Mouse (Mus musculus): ENCODE results near the gene Ints1. TPM values are rescaled to one million over a fixed set of nuclear protein-coding genes. Genes with fewer than 3 reads are reported as not detected.

Gene Ints1
- total and polyA plus RNA-seq, 3 experiments, result 35.1 to 40.9 (median 40.2) TPM

DNA sequence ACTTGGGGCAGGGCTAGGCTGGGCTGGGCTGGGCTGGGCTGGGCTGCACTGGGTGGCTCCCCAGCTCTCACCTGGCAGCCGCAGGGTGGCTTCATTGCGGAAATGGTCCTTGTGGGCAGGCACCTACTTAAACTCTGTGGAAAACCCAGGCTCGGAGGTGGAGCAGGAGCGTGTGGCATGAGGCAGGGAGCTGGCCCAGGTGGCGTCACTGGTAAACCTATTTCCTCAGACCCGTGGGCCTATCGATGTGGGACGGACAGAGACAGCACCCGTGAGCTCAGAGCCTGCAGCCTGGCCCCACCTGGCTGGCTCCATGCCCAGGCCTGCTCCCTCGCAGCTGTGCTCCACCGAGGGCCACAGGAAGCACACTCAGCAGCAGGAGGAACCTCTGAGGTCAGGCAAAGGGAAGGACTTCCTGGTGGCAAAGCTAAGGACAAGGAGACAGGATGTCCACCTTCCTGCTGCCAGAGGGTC is 42.8 kb downstream of the Ints1 start:
- intact Hi-C loops (cut with DNase I), result no loop called here
- H3K79me2 ChIP-seq (replicated peaks; ENCODE audit: control insufficient read depth, insufficient read depth, low read length), result no peaks in the 10 kb centered on the region; the same call in 1 of the 2 replicates
- no peaks in the 10 kb centered on the region for H3K27me3 ChIP-seq (ENCODE audit: control insufficient read depth, insufficient read depth, low read length)
- H3K9ac ChIP-seq (ENCODE audit: low read depth, low read length), result peak overlapping the region; percentile 34
- no peak overlapping the region; the same call in 1 of the 2 replicates for H3K4me3 ChIP-seq
- 40% methylated on average over 11 of the region's 11 CpGs for WGBS
- H3K27ac ChIP-seq, result peak overlapping the region; percentile 72
- TF ChIP-seq POLR2A (IDR thresholded peaks at IDR 0.05; ENCODE audit: insufficient read depth, low read depth, low read length), result no peak
- no peak for TF ChIP-seq CTCF (IDR thresholded peaks at IDR 0.05)
- peak; percentile 81; the same call in 1 of the 2 replicates for TF ChIP-seq EP300 (IDR thresholded peaks at IDR 0.05; ENCODE audit: insufficient read depth, low read depth, low read length)
- H3K36me3 ChIP-seq (ENCODE audit: control insufficient read depth, insufficient read depth, low read length), result no peaks in the 10 kb centered on the region
- DNase-seq, result peak; percentile 74 to 76
- peaks cover 10% of the 10 kb centered on the region for H3K4me1 ChIP-seq (ENCODE audit: control insufficient read depth, insufficient read depth, low read length)

DNA sequence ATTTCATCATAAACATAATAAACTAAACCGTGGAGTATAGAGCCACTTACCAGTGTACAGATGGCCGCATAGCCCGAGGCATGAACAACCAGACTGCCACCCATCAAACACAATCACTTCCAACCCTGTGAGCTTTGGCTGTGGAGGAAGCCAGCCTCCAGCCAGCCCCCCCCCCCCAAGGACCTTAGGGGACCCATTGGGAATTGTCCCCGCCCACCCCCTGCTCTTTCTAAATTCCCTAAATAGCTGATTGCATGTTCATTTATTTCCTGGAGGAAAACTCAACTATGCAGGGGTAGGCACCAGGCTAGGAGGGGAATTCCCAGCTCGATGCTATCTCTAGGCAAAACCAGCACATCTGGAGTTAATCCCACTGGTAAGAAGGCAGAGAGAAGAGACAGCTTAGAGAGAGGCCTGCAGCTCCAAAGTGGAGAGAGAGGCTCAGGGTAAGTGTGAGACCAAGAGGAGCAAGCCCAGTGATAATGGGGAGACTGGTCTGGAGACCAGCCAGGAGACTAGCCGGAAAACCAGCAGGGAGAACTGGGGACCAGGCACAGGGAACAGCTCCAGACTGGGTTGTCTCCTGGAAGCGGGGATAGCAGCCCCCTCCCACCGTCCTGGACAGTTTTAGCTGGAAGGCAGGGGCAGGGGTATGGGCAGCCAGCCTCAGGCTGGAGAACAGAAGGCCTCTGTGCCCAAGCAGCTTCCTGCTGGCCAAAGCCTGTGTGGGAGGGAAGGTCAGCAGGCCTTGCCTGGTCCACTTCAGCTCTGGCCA is 44.6 kb downstream of the Ints1 start:
- DNase-seq, result peak; percentile 33
- no peak overlapping the region for H3K4me3 ChIP-seq
- H3K9ac ChIP-seq (ENCODE audit: low read depth, low read length), result no peak overlapping the region
- H3K4me1 ChIP-seq (ENCODE audit: control insufficient read depth, insufficient read depth, low read length), result peaks cover 9% of the 10 kb centered on the region
- no peaks in the 10 kb centered on the region for H3K27me3 ChIP-seq (ENCODE audit: control insufficient read depth, insufficient read depth, low read length)
- WGBS, result 31% methylated on average over 8 of the region's 8 CpGs
- no peaks in the 10 kb centered on the region for H3K36me3 ChIP-seq (ENCODE audit: control insufficient read depth, insufficient read depth, low read length)
- peak overlapping the region; percentile 66 for H3K27ac ChIP-seq
- H3K79me2 ChIP-seq (replicated peaks; ENCODE audit: control insufficient read depth, insufficient read depth, low read length), result no peaks in the 10 kb centered on the region; the same call in 1 of the 2 replicates
- intact Hi-C loops (cut with DNase I), result no loop called here
- TF ChIP-seq EP300 (IDR thresholded peaks at IDR 0.05; ENCODE audit: insufficient read depth, low read depth, low read length) (no peak), POLR2A (IDR thresholded peaks at IDR 0.05; ENCODE audit: insufficient read depth, low read depth, low read length) (no peak), CTCF (IDR thresholded peaks at IDR 0.05) (no peak)

DNA sequence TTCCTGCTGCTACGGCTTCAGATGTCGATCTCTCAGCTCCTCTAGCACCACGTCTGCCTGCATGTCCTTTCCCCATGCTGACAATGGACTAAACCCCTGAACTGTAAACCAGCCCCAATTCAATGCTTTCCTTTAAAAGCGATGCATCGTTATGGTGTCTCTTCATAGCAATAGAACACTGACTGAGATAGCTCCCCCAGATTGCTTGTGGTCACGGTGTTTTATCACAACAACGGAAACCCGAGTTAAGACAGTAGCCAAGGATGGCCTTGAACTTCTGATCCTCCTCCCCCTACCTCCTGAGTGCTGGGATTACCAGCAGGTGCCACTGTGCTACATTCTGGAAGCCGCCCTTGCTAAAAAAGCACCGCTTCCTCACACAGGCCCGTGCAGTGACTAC is 48.2 kb downstream of the Ints1 start:
- no peak overlapping the region for H3K4me3 ChIP-seq
- no peaks in the 10 kb centered on the region for H3K27me3 ChIP-seq (ENCODE audit: control insufficient read depth, insufficient read depth, low read length)
- peaks cover 19% of the 10 kb centered on the region for H3K4me1 ChIP-seq (ENCODE audit: control insufficient read depth, insufficient read depth, low read length)
- no peak overlapping the region for H3K9ac ChIP-seq (ENCODE audit: low read depth, low read length)
- no peak for DNase-seq
- no peak for TF ChIP-seq EP300 (IDR thresholded peaks at IDR 0.05; ENCODE audit: insufficient read depth, low read depth, low read length)
- no peak for TF ChIP-seq POLR2A (IDR thresholded peaks at IDR 0.05; ENCODE audit: insufficient read depth, low read depth, low read length)
- no peak for TF ChIP-seq CTCF (IDR thresholded peaks at IDR 0.05)
- no peak overlapping the region for H3K27ac ChIP-seq
- intact Hi-C loops (cut with DNase I), result no loop called here
- WGBS, result 84% methylated on average over 11 of the region's 11 CpGs
- H3K79me2 ChIP-seq (replicated peaks; ENCODE audit: control insufficient read depth, insufficient read depth, low read length), result no peaks in the 10 kb centered on the region
- no peaks in the 10 kb centered on the region for H3K36me3 ChIP-seq (ENCODE audit: control insufficient read depth, insufficient read depth, low read length)

DNA sequence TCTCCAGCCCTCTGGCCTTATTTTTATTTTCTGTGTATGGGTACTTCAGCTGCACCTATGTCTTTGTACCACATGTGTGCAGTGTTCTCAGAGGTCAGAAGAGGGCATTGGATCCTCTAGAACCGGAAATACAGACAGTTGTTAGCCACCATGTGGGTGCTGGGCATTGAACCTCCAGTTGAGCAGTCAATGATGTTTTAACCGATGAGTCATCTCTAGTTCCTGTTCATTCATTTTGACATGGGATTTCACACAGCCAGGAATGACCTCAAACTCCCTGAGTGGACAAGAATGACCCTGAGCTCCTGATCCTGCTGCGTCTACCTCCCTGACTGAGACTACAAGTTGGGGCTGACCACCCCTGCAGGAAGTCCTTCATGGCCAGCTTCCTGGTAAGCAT is 49.3 kb downstream of the Ints1 start:
- Histone ChIP-seq H3K27ac (no peak overlapping the region), H3K4me1 (ENCODE audit: control insufficient read depth, insufficient read depth, low read length) (peaks cover 17% of the 10 kb centered on the region), H3K27me3 (ENCODE audit: control insufficient read depth, insufficient read depth, low read length) (no peaks in the 10 kb centered on the region), H3K4me3 (no peak overlapping the region), H3K79me2 (replicated peaks; ENCODE audit: control insufficient read depth, insufficient read depth, low read length) (no peaks in the 10 kb centered on the region), H3K9ac (ENCODE audit: low read depth, low read length) (no peak overlapping the region), H3K36me3 (ENCODE audit: control insufficient read depth, insufficient read depth, low read length) (no peaks in the 10 kb centered on the region)
- WGBS, result 37% methylated on average over 3 of the region's 3 CpGs
- no peak for TF ChIP-seq EP300 (IDR thresholded peaks at IDR 0.05; ENCODE audit: insufficient read depth, low read depth, low read length)
- no peak for TF ChIP-seq POLR2A (IDR thresholded peaks at IDR 0.05; ENCODE audit: insufficient read depth, low read depth, low read length)
- no peak for TF ChIP-seq CTCF (IDR thresholded peaks at IDR 0.05)
- intact Hi-C loops (cut with DNase I), result no loop called here
- no peak for DNase-seq

DNA sequence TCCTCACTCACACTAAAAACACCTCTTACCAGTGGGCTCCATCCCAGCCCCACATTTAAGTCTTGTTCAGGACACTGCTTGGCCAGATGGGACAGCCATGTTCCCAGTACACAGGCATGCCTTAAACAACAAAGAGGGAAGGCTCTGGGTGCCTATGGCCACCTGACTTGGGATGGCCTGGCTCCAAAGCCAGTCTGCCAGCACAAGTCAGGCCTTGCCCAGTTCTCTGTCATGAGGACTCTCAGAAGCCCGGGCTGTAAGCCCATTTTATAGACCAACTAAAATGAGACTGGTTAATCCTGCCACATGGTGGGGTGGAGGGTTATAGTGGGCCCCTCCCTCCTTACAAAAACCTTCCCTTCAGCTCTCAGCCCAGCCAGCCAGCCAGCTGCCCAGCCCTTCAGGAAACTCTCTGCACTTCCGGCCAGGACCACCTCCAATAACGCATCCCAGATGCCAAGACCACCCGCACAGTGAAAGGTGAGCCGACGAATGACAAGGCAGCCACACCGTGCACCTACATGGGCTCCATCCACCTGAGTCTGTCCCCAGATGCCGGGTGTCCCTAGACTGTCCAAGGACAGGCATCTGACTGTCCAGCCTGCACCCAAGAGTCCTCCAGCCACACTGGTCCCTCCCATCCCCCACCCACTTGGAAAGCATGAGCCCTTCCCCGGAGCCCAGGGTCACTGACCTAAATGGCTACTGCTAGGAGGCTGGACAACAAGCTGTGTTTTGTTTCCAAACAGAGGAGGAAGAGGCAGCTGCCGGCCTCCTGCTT is 50.9 kb downstream of the Ints1 start:
- H3K9ac ChIP-seq (ENCODE audit: low read depth, low read length), result no peak overlapping the region
- no peaks in the 10 kb centered on the region for H3K36me3 ChIP-seq (ENCODE audit: control insufficient read depth, insufficient read depth, low read length)

More for the DNA sequence above, 50.9 kb downstream of the Ints1 start:
- intact Hi-C loops (cut with DNase I), result no loop called here
- no peak for TF ChIP-seq CTCF (IDR thresholded peaks at IDR 0.05)
- TF ChIP-seq POLR2A (IDR thresholded peaks at IDR 0.05; ENCODE audit: insufficient read depth, low read depth, low read length), result no peak
- H3K27me3 ChIP-seq (ENCODE audit: control insufficient read depth, insufficient read depth, low read length), result no peaks in the 10 kb centered on the region
- H3K4me3 ChIP-seq, result no peak overlapping the region
- peaks cover 15% of the 10 kb centered on the region for H3K4me1 ChIP-seq (ENCODE audit: control insufficient read depth, insufficient read depth, low read length)
- peak overlapping the region; percentile 60 for H3K27ac ChIP-seq
- peak; percentile 36 to 57 for DNase-seq
- no peaks in the 10 kb centered on the region for H3K79me2 ChIP-seq (replicated peaks; ENCODE audit: control insufficient read depth, insufficient read depth, low read length)
- 40% methylated on average over 10 of the region's 10 CpGs for WGBS
